Mouse (Mus musculus) left cerebral cortex, adult 2 months (tissue): ENCODE results near the gene Colca2. TPM values are rescaled to one million over a fixed set of nuclear protein-coding genes. Genes with fewer than 3 reads are reported as not detected.
A peak's percentile ranks its signal among the peaks of the same experiment; 100 is the strongest.

Experiments used
- DNase-seq, 2 experiments: peaks; one replicate each; pipeline ENCODE4 v3.0.0; 2021 to 2022; ENCODE audit warnings: low spot score in 2 of 2, mixed read lengths in 1 of 2; ENCODE audit errors: extremely low spot score in 1 of 2
- H3K27ac ChIP-seq: fragments of 200-600 bp; 2 replicates; pipeline ENCODE4 v1.8.1; 2022
- H3K4me3 ChIP-seq: fragments of 200-600 bp; 2 replicates; pipeline ENCODE4 v1.8.1; 2022
- CTCF ChIP-seq: fragments of 200-600 bp; IDR thresholded peaks from 2 replicates; pipeline ENCODE4 v1.8.1; 2022; ENCODE audit warnings: antibody characterized with exemption, mild to moderate bottlenecking, moderate library complexity
- intact Hi-C: fragments of 180-260 bp; cut with DNase I; formaldehyde crosslinking; loops from one replicate; pipeline ENCODE4 v1.15.1; 2025
- long read RNA-seq, 2 experiments: library from polyadenylated mRNA; stranded (forward); transcript quantifications; one replicate each; pipeline ENCODE4 v2.0.0; 2021; ENCODE audit warnings: borderline mapping rate in 2 of 2
- total RNA-seq, 2 experiments: library from RNA; stranded (reverse); gene quantifications; 2 replicates each; pipeline ENCODE4 v1.2.3; 2021

Colca2 gene
- 1 to 10 TPM; 1.0 to 1.4 TPM for total RNA-seq
- long read RNA-seq, experiment 1 = 0 reads
- long read RNA-seq, experiment 2 = 0 reads

DNA sequence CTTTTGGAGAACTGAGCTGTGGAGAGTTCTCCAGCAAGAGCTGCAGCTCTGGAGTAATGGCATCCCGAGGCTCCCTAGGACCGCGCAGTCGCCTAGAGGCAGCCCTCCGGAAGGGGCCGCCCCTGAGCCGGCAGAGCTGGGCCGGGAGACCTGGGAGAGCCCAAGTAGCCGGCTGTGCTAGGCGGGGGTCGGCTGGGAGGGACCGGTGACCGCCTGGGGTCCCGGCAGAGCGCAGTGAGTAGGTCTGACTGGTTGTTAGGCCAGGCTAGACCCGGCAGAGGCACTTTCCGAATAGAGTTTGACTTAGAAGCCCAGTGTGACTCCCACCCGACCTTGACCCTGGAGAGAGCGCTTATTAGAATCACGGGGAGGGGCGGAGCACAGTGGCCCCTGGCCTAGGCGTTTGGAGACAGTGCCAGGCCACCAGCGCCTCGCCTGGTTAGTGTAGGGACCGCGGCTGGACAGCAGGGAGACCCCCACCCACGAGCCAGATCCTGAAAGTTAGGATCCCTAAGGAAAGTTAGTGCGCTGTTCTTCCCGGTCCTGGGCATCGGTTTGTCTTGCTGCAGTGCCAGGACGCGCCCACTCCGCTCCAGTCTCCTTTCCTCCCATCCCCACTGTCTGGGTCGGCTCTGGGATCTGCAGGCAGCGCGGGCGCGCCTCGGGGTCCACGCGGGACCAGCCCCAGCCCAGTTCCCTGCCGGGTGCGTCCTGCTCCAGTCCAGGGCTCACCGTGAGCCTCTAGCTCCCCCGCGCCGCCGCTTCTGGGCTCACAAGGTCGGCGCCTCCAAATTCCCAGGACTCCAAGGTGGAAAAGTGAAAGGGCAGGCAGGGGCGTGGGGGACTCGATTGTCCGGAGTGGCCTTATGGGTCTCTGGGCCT is at the start of gene Colca2:
Gene Colca2 (minus strand): TSS at position 70 of the 882 bp plus-strand sequence.
- peak within 1 kb of the TSS; percentile 86 for H3K27ac ChIP-seq
- intact Hi-C loops = no loop called here
- peak within 1 kb of the TSS; percentile 61 for H3K4me3 ChIP-seq
- TF ChIP-seq CTCF = peak; percentile 33
- DNase-seq = peak; percentile 62

- DNase-seq = no peak
- Histone ChIP-seq H3K4me3 (no peak overlapping the region), H3K27ac (no peak overlapping the region)
- no peak for TF ChIP-seq CTCF
- intact Hi-C loops = no loop called here
Observed at GRCm38 (mm10) chr9:51327555-51327903, 49.2 kb upstream of the Colca2 start.

GRCm38 (mm10) chr9:51326619-51327554 is 48.5 kb upstream of the Colca2 start:
- Histone ChIP-seq H3K4me3 (no peak overlapping the region), H3K27ac (no peak overlapping the region)
- DNase-seq = no peak
- no peak for TF ChIP-seq CTCF
- intact Hi-C loops = no loop called here

DNA sequence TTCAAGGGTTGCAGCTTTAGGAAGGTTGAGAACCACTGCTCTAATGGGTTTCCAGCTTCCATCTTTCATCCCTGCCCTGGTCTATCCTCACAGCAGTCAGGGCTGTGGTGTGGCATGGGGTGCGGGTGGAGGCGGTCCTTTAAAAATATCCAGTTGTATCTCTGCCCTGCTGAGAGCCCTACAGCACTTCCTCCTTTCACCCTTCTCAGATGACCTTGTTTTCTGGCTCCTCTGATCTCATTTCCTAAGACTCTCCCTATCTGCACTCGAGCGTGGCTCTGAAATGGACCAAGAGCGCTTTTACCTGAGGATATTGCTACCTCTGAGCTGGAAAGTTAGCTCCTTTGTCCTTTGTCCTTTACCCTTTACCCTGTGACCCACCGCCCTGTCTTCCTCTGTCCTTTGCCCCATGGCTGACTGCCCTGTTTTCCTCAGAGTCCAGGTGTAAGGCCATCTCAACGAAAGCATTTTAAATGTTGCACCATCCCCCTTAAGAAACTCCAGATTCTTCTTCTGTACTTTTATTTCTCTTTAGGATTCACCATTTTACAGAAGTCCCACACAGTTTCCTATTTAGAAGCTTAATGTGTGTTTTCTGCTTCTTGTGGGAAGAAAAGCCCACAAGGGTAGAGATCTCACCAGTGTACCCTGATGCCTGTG is 46.2 kb upstream of the Colca2 start:
- no peak for TF ChIP-seq CTCF
- Histone ChIP-seq H3K4me3 (no peak overlapping the region), H3K27ac (no peak overlapping the region)
- intact Hi-C loops = no loop called here
- DNase-seq = no peak

DNA sequence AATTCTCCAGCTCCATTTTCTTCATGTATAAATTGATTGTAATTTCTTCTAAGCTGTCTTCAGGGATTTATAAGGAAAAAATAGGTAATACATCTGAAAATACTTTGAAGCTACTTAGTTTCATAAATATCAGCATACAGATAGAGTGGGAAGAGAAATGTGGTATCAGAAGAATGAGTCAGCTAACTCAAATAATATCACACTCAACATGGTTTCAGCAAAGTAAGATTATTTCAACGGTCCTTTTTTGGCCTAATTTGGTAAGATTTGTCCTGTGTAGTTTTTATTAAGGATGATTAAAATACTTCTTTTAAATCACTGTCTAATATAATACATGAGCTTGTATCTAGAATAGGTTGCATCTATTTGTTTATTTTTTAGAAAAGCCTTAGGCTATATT is 41.7 kb upstream of the Colca2 start:
- TF ChIP-seq CTCF = no peak
- Histone ChIP-seq H3K4me3 (no peak overlapping the region), H3K27ac (no peak overlapping the region)
- intact Hi-C loops = no loop called here
- DNase-seq = no peak

- intact Hi-C loops = no loop called here
- no peak overlapping the region for H3K27ac ChIP-seq
- no peak overlapping the region for H3K4me3 ChIP-seq
- no peak for DNase-seq
- no peak for TF ChIP-seq CTCF
Observed at GRCm38 (mm10) chr9:51318246-51318645, 39.9 kb upstream of the Colca2 start.

- DNase-seq = no peak
- Histone ChIP-seq H3K4me3 (no peak overlapping the region), H3K27ac (no peak overlapping the region)
- intact Hi-C loops = no loop called here
- TF ChIP-seq CTCF = no peak
Observed at GRCm38 (mm10) chr9:51317322-51317721, 39.0 kb upstream of the Colca2 start.

DNA sequence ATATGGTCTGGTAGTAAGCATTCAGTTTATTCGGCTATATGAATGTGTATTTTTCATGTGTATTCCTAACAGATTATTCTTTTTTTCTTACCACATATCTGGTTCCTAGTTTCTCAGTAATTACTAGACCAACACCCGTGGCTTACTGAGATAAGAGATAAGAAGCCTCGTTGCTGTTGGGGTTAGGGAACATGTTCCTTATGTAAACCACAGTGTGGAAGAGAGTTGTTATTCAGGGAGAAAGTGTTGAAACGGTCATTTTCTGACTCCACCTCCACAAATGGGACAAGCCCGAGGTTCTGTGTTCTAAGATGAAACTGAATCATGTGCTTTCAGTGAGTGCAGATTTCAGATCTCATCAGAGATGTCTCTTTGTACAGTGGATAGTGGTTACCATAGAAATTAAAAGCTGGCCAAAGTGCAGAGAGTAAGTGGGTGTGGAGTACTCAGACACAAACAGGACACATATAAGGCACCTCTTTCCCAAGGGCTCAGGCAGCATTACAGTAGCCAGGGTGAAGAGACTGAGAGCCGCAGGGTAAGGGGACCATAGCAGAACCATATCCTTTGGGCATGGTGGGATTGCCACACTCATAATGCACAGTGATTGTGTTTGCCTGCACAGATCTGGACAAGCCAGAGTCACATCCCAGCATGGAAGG is 37.2 kb upstream of the Colca2 start:
- DNase-seq = no peak
- H3K27ac ChIP-seq = no peak overlapping the region
- no peak overlapping the region for H3K4me3 ChIP-seq
- TF ChIP-seq CTCF = no peak
- intact Hi-C loops = no loop called here

DNA sequence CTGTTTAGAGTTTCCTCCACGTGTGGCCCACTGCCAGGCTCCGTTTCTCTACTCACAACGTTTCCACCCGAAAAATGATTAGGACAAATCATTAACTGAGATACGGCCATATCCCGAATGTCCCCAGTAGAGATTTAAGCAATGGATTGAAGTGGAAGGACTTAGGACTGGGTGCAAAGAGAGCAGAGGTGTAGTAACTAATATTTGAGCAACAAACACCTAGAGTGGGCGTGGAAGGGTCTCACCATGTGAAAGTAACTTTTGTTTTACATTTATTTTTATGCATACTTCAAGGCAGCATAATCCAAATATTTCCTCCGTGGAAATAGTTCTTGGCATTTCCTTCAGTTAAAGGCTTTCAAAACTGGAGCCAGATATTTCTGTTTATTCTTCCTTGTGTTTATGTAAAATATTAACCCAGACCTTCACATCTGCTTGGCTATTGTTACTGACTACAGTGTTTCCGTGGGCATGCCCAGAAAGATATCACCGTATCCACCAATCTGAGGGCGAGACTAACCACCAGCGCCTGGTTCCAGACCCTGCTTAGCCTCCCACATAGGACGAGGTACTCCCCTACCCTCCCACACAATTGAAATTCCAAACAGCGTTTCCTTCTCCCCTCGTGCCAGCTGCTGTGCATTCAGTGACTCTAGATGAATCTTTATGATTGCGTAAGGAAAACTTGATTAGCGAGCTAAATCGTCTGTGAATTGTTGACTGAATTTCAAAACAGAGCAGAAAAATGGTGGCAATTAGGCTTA is 34.4 kb upstream of the Colca2 start:
- Histone ChIP-seq H3K4me3 (no peak overlapping the region), H3K27ac (no peak overlapping the region)
- TF ChIP-seq CTCF = no peak
- DNase-seq = no peak
- intact Hi-C loops = no loop called here

- TF ChIP-seq CTCF = no peak
- H3K27ac ChIP-seq = no peak overlapping the region
- intact Hi-C loops = no loop called here
Observed at GRCm38 (mm10) chr9:51310515-51310914, 32.1 kb upstream of the Colca2 start.

More at GRCm38 (mm10) chr9:51310515-51310914, 32.1 kb upstream of the Colca2 start:
- no peak overlapping the region for H3K4me3 ChIP-seq
- no peak for DNase-seq
